Mouse (Mus musculus) embryo, embryonic 9.5 days (tissue): ENCODE measurements at regions not wholly inside any gene's neighbourhood (a gene's known extent, or its start where the extent isn't known, plus 50 kb on each side); places are given as distances from the start of the nearest gene placed in this dataset.
A peak's percentile ranks its signal among the peaks of the same experiment; 100 is the strongest.

Experiments used
- DNase-seq: peaks from one replicate; pipeline ENCODE4 v3.0.0-alpha.2; 2017; ENCODE audit errors: extremely low spot score

DNA sequence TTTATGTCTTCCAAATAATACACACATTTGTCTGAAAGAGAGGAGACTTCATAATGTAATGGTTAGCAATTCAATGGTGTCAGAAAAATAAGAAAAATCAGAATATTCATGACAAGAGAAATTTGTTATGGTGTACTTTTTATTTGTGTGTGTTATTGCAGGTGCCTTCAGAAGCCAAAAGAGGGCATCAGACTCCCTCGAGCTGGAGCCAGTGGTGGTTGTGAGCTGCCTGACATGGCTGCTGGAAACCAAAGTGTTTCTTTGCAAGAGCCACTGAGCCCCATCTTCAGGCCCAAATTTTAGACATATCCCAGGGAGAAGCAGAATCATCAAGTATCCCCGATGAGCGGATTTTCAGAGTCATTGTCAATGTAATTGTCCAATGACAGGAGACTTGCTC lies 81.9 kb downstream of the Tm2d3 start:
- DNase-seq = no peak

GRCm38 (mm10) chr7:65773948-65774347 lies 83.0 kb downstream of the Tm2d3 start:
- DNase-seq = no peak

DNA sequence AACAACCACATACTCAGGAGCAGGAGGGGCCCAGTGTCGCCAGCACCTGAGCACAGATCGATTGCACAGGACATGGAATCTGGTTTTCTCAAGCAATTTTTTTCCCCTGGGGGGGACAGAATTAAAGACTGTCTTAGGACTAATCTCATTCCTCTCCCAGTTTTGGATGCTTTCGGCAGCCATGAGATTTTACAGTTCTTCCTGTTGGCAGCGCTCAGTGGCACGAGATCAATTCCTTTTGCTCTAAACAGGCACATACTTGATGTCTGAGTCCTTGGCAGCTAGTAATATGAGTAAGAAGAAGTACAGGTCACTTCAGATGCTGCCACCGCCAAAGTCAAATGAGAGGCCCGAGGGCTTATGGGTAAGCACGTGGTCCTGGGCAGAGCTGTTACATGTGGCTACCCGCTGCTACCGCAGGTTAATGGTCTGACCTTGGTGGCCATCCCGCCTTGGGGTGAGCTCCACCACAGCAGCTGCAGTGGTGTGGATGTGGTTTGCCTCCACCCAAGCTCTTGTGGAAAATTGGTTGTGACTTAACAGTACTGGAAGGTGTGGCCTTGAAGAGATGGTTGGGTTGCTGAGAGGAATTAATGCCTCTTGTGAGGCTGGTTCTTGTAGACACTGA lies 83.5 kb downstream of the Tm2d3 start:
- no peak for DNase-seq

DNA sequence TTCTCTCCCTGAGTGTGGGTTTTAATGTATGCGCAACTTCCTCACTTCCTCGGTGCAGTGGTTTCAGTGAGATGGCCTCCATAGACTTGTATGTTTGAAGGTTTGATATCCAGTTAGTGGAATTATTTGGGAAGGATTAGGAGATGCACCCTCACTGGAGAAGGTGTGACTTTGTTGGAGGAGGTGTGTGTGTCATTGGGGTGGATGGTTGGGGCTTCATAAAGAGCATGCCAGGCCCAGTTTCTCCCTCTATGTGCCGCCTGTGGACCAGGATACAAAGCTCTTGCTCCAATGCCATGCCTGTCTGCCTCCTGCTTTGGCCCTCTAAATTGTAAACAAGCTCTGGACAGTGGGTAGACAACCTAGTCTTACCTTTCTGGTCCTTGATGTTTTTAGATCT lies 84.0 kb downstream of the Tm2d3 start:
- no peak for DNase-seq

DNA sequence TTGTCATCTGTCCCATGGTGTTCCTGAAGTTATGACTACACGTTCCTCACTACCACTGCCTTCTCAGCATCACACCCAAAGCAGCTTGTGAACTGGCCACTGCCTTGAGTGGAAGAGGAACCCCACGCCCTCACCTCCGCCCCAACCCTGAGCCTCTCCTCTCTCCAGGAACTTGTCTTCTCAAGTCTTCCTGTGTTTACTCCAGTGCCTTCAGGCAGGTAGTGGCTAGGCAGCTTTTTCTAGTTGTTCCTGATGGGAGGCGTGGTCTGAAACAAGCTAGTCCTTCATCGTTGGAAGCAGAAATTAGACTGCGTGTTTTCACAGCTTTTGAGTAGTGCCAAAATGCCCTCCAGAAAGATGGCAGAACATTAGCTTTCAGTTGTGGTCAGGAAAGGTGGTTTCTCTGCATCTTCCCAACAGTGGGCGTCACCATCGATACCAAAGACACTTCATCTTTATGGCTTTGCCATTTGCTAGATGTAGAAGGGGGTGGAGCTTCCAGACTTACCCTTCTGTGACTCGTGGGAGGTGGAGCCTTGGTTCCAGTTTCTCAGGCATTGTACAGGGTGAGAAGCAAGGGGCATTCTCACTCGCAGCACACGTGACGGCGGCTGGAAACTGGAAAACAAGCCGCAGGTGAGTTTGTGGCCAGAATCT lies 81.7 kb upstream of the Pcsk6 start:
- DNase-seq = no peak

- DNase-seq = no peak
Observed at GRCm38 (mm10) chr7:65780578-65781370, 80.8 kb upstream of the Pcsk6 start.

DNA sequence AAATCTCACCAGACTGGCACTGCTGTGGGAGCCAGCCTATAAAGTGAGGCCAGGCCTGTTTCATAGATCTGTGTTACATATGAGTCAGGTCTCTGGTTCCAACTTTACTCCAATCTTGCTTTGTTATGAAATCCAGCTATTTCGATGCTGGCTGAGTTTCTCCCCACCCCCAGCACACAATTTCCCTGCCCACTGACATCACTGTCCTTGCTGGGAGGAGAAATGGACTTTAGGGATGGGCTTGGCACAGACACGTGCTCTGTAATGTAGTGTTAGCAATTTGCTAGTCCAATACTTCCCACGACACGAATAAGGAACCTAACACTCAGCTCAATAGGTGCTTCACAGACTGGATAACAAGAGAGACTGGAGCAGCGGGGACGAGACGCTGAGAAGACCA lies 79.5 kb upstream of the Pcsk6 start:
- no peak for DNase-seq

DNA sequence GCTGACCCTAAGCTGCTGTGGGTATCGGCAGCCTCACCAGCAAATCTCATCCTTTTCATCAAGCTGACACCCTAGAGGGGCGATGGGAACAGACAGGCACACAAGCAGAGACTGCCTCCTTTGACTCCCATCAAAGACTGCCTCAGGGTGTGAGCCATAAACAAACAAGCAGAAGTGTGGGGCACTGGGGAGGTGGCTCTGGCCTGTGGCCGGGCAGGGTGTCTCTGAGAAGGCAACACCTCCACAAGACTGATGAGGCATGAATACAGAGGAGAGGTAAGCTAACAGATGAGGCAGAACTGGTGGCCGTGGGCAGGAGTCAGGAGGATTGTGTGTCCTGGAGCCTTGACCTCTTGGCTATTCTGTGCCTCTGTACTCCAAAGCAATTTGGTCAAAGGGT lies 77.8 kb upstream of the Pcsk6 start:
- no peak for DNase-seq

DNA sequence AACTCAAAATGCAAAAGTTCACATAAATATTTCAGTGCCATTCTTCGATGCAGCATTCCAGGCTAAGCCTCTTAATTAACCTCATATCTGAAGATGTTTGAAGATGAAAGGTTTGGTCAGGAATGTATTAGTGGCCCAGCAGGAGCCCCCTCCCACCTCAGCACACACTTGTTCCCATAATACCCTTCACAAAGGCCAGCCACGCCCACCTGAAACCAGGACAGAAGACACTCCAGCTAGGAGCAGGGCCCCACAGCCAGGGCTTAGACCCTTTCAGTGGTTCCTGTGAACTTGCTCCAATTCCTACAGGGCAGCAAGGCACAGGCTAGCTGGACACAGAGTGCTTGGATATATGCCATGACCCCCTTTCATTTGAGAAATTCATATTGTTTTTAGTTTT lies 74.6 kb upstream of the Pcsk6 start:
- no peak for DNase-seq

DNA sequence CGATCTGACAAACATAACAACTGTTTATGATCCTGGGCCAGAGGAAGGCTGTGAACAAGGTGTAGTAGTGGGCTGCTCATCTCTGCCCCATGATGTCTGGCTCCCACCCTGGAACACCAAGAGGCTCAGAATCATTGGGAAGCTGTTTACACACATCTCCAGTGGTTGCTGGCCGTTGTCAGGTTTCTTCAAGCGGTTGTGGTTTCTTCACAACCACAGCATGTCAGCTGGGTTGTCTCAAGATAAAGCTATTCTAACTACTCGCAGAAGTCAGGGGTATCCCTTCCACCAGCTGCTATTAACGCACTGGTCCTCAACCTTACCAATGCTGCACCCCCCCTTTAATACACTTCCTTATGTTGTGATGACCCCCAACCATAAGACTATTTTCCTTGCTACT lies 73.7 kb upstream of the Pcsk6 start:
- DNase-seq = no peak

DNA sequence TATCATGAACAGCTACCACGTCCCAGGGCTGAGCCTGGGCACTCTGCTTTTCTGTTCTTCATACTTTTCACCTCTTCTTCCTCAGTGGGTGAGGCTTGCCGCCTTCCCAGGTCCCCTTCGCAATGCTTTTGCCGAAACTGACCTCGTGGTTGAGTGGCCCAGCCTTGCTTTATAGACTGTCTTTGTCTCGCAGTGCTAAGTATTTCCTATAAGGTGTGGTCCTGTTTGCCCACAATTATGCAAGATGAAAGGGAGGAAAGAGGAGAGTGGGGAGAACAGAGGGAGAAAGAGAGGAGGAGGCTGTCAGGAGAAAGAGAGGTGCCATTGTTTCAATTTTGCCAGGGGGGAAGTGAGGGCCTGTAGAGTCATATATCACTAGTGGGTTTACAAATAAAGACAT lies 71.3 kb upstream of the Pcsk6 start:
- no peak for DNase-seq

- DNase-seq = no peak
Observed at GRCm38 (mm10) chr7:65792187-65792823, 69.2 kb upstream of the Pcsk6 start.

- DNase-seq = no peak
Observed at GRCm38 (mm10) chr7:65802306-65802705, 59.2 kb upstream of the Pcsk6 start.

DNA sequence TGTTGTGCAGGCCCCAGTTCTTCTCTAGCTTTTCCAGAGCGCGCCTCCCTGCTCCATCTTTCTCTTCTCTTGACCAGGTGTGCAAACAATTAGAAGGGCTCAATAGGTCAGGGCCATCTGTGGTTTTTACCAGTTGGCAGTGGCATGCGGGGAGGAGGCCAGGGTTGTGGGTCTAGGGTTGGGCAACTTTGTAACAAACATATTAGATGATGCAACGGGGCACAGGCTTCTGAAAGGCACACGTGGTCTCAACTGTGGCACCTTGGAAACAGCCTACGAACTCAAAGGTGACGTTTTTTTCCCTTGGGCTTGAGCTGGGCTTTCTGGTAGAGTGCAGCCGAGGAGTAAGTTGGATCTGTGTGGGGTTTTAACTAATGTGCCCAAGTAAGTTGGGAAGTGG lies 58.7 kb upstream of the Pcsk6 start:
- DNase-seq = no peak

- peak; percentile 23 for DNase-seq
Observed at GRCm38 (mm10) chr7:65803422-65804303, 57.9 kb upstream of the Pcsk6 start.
